Mouse (Mus musculus) lung, postnatal 25 days (tissue): ENCODE data around the gene Maco1.
"Not testable (repeated sequence)": the region's sequence is repeated elsewhere in the genome, so short reads cannot be mapped to it uniquely, and the experiment has no call there.

Experiments
- DNase-seq: peaks from one replicate; pipeline ENCODE4 v3.0.0; 2022; ENCODE audit warnings: low spot score

The Maco1 gene

DNA sequence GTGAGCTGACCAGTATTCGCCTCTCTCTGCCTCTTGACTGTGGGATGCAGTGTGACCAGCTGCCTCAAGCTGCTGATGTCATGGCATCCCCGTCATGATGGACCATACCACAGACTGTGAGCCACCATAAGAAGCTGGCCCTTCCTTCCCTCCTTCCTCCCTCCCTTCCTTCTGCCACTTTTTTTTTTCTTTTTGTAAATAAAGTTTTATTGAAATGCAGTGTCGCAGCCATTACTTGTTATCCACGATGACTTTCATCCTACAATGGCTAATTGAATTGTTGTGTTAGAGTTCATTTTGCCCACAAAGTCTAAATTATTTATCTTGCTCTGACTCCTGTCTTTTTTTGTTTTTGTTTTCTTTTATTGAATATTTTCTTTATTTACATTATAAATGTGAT, 5.3 kb upstream of the Maco1 start:
- DNase-seq: no peak

DNA sequence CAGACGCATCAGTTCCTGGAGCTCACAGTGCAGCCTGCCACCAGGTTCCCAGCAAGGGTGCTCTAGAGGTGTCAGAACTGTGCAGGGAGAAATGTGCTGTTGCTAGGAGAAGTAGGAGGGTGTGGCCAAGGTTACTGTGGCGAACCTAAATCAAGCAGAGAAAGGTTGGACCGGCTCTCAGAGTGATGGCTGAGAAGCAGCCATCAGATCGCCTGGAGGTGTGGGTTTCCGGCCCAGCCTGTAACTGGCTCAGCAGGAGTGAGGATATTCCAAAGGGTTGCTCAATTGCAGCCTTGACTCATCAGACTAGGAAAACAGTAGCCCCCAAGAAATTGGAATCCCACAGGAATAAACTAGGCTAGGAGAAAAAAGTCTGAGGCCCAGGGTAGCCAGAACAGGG, 3.4 kb upstream of the Maco1 start:
- no peak for DNase-seq

DNA sequence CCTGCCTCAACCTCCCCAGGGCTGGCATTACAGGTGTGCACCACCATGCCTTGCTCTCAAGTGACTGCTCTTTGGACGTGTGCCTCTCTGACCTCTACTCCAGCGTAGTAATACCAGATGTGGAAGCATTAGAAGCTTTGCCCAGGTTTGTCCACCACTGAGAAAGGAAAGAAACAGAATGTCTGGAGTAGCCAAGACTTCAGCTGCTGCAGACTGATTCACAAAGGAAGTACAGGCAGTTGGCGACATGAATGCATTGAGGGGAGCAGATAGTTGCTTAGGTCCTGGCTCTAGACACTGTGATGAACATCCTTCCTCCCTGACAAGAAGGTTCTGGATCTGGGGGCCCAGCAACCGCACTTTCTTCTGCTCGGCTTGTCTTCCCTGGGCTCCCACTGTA, 2.9 kb upstream of the Maco1 start:
- no peak for DNase-seq

DNA sequence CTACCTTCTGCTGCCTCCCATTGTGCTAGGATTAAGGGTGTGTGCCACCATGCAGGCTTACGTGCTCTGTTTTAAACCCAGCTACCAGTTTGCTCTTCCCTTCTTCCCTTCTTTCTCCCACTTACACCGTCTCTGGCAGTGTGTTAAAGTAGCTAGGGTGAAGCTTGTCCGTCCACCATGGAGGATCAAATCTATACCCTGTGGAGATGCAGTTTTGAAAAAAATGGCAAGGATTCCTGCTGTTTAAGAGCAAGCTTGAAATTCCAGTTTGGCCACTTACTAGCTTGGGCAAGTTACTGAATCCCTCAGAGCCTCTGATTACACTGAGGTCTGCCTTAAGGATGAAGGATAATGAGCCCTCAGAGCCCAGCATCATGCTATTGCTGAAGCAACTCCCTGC, 2.2 kb upstream of the Maco1 start:
- DNase-seq: peak; percentile 41

DNA sequence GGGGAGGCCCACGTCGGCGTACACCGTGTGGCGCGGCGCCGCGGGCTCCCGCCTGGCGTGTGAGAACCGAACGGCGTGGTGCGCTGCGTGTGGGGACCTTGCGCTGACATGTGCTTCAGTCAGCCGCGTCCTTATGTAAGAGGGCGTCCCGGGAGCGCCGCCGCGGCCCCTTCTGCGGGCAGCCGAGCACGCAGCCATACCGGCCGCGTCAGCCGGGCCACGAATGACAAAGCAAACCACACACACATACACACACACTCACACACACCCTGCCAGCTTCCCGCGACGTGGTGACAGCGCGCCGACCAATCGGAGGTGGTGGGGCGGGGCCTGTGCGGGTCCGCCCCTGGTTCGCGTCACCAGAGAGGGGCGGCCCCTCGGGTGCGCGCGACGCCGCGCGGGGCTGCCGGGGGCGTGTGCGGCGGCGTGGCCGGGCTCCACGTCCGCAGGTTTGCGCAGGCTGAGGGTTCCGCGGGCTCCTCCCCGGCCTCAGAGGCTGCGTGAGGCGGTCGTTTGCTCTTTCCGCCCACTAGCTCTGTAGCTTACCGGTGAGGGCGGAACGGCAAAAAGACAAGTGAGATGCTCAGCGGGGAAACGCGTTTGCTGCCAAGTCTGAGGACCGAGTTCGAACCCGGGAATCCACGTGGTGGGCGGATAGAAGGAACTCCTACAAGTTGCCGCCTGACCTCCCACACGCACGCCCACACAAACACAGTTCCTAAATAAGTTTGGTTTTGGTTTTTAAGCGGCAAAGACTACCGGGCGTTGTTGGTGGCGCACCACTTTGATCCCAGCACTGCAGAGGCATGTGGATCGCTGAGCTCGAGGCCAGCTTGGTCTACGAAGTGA, 716 bp upstream of the Maco1 start:
- peak; percentile 92 for DNase-seq

DNA sequence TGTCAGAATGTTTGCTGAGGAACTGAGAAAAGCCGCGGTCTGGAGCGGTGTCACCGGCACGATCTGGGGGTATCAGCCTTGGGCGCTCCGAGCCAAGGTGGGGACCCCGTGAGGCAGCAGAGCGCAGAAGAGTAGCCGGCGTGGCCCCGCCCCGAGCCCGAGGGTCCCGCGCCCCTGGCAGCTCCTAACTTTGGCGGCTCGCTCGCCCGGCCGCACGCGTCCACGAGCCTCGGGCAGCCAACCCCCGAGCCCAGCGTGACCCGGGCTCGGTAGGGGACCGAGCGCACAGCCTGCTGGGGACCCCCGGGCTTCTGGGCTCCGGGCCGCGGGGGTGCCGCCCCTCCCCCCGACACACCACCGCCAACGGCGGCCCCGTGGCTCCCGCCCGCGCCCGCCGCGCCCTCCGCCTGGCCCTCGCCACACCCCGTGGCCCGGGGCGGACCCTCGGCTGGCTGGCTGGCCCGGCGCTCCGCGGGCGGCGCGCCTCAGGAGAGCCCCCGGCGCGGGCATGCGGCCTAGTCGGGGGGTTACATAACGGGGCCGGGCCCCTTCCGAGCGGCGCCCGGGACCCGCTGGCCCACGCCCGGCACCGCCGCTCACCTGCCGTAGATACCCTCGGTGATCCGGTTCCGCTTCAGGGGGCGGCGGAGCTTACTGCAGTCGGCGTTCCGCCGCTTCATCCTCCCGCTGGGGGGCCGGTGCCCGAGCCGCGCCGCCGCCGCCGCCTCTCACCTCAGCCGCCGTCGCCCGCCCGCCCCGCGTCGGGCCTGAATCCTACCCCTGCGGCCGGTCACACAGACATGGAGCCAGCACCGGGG, 498 bp downstream of the Maco1 start:
- DNase-seq: peak; percentile 46

DNA sequence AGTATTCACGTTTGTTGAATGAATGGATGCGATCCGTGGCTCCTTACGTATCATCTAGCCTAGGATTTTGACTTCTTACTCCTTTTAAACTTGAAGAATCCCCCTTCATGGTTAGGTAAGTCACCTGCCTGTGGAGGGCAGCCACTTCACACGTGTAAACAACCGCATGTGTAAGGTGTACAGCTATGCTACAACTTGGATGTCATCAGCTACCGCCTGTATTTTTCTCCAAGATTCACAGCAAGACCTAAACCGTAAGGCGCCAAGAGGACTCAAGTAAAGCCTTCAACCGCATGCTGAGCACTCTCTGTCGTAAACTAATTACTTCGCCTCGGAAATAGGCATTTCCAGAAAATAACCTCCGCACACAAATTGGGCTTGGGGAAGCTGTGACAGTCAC, 1.3 kb downstream of the Maco1 start:
- peak; percentile 4 for DNase-seq

DNA sequence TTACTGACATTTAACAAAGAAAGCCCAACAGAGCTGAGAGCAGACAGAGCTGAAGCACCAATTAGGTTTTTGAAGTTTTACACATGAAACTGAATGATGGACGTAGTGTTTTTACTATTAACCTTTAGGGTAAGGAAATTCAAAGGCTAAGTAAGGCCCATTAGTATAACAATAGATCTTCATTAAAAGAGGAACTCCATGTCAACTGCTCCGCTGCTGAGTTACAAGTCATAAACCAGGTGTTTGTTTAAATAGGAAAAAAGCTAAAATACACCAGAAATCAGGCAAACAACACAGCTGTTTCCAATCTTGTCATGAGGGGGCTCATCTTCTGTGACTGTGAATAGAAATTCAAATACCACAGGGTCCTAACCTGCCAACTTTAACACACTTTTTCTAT, 1.9 kb downstream of the Maco1 start:
- no peak for DNase-seq

DNA sequence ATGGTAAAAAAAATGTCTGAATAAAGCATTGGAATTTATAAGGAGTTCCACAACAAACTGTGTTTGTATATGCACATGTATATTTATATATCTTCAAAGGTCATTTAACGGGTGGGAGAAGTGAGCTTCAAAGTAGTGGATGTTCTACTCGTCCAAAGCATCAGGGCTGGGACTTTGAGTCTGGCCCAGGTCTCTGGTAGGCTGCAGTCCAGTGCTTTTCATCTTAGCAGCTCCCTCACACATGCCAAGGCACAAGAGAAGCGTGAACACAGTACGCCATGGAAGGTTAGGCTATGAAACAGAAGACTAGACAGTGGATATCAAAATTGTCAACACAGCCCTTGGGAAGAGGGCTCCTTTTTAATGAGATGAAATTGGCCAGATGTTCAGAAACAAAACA, 2.6 kb downstream of the Maco1 start:
- no peak for DNase-seq

DNA sequence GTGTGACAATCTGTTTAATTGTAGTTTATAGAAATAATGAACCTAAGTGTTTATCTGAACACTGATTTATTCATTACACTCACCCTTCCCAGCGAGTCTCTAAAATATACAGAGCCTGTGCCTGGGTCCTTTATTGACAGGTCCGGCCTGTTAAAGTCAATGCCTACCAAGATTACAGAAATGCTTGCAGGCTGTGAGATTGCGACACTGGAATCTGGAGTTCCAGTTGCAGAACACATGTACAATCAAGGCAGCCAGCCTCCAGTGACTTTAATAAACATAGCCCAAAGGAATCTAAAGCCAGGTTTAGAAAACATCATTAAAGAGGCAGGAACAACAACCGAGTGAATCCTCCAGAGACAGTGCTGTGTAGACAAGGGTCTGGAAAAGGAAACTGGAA, 5.6 kb downstream of the Maco1 start:
- DNase-seq: peak; percentile 69

DNA sequence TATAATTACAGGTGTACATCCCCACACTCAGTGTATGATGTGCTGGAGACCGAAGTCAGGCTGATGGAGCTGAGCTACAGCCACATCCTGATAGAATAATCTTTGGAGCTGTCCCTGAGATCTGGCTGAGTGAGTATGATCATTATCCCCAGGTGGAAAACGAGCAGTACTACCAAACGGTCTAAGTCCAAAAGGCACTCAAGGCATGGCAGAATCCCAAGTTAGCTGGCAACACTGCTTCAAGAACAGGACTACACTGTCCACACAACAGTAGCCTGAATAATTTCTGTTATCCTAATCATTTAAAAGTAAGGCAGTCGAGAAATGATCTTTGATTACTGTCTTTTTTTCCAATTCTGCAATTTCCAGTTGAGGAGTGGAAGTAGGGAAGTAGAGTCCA, 9.6 kb downstream of the Maco1 start:
- no peak for DNase-seq

DNA sequence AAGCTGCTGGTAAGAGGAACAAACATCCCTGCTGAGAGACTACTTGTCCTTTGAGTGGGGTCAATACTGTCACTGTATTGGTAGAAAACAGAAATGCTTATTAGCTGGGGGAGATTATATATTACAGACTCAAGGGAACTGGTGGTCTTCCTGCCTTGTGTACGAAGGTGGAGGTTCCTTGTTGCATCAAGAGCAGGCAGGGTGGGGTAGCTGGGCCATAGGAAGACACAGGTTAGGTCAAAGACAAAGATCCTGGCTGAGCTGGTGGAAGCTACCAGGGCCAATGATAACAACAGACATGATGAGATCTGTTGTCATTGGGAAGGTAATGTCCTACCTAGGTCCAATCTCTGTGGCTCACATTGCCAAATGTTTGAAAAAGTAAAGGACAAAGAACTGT, 12.9 kb downstream of the Maco1 start:
- DNase-seq: no peak

DNA sequence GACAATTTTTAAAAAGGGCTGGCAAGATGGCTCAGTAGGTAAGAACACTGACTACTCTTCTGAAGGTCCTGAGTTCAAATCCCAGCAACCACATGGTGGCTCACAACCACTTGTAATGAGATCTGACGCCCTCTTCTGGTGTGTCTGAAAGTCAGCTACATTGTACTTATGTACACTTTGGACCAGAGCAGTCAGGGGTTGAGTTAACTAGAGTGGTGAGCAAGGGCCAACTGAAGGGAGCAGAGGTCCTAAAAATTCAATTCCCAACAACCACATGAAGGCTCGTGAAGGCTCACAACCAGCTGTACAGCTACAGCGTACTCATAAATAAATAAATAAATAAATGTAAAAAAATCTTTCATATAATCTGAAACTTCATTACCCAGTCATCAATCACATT, 14.4 kb downstream of the Maco1 start:
- not testable (repeated sequence) for DNase-seq

DNA sequence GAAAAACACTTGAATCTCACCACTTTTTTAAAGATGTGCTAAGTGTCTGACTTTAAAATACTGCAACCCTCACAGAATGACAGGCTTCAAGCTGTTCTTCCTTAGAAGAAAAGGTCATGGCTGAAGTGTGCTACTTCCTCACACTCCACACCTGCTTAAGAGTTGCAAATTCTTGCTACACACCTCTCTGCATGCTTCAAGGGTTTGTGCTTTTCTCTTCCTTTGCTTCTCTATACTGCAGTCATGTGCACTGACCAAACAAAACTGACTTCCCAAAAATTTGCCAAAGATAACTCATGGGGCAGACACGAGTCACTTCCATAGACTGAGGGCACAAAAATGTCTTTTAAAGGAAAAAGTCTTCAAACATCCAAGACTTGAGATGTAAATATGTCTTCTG, 14.9 kb downstream of the Maco1 start:
- DNase-seq: peak; percentile 49

DNA sequence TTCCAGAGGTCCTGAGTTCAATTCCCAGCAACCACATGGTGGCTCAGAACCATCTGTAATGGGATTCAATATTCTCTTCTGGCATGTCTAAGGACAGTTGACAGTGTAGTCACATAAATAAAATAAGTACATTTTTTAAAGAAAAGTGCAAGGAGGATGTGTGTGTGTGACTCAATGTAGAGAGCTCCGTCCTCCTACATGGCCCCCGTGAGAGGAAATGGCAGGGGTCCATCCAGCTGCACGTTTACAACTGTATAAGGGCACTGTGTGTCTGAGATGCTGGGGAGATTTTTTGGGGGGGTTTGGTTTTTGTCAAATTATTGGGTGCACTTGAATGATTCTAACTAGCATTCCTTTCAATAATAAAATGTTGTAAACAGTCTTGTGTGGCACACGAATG, 17.7 kb downstream of the Maco1 start:
- no peak for DNase-seq

DNA sequence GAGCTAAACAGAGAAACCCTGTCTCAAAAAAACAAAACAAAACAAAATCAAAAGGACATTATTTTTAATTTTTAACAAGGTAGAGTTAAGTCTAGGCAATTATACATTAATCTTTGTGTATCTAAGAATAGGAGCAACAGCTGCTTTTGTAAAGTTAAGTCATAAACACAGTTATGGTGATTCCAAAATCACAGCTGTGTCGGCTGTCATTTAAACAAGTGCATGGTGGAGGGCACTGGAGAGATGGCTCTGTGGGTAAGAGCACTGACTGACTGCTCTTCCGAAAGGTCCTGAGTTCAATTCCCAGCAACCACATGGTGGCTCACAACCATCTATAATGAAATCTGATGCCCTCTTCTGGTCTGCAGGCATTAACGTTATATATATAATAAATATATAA, 21.2 kb downstream of the Maco1 start:
- no peak for DNase-seq

DNA sequence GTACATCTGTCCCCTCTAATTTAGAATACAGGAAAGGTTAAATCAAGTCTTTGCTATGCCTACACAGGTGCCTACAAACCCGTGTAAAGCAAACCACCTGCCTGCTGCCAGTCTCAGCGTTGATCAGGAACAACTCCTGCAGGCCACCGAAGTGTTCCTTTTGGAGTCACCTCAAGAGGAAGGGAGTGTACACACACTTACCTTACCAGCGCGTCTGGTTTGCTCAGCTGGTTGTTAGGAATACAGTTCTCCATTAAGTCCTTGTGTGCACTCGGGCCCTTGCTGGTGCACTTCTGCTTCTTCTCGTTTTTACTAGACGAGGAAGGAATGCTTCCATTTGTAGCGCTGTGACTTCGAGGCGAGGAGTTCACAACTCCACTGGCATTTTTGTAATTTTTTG, 25.3 kb downstream of the Maco1 start:
- DNase-seq: peak; percentile 76

DNA sequence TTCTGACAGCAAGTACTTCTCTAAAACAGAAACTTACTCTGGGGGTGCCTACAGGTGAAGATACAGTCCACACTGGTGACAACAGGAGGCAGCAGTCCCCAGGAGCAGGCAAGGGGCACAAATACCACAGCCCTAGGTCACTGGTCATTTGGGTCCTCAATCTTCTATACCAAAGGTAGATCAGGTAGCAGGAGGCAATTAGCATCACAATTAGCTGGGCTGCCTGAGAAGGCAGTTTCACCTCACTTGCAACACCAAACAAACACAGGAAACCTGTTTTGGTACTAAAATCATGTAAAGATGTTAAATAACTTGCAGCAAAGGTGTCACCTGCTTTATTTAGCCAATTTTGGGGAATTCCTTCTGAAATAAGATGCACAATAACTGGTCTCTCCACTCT, 26.8 kb downstream of the Maco1 start:
- no peak for DNase-seq

DNA sequence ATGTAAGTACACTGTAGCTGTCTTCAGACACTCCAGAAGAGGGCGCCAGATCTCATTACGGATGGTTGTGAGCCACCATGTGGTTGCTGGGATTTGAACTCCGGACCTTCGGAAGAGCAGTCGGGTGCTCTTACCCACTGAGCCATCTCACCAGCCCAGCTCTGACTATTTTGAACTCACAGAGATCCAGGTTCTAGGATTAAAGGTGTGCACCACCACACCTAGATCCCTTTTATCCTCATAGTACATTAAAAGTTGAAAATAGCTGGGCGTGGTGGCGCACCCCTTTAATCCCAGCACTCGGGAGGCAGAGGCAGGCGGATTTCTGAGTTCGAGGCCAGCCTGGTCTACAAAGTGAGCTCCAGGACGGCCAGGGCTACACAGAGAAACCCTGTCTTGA, 27.3 kb downstream of the Maco1 start:
- DNase-seq: not testable (repeated sequence)

DNA sequence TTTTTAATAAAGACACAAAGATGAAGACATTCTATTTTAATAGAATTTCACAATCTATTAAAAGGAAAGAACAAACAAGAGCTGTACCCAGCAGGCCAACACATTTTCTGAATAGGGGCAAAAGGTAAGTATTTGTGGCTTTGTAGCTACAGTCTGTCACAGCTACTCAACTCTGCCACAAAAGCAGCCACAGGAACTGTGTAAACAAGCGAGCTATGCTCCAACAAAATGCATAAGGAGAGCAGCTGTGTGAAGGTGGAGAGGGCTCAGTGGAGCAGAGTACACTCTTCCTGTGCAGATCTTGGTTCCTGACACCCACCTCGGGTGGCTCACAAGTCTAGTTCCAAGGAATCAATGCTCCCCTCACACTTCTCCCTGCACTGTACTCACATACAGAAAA, 29.6 kb downstream of the Maco1 start:
- DNase-seq: peak; percentile 31

DNA sequence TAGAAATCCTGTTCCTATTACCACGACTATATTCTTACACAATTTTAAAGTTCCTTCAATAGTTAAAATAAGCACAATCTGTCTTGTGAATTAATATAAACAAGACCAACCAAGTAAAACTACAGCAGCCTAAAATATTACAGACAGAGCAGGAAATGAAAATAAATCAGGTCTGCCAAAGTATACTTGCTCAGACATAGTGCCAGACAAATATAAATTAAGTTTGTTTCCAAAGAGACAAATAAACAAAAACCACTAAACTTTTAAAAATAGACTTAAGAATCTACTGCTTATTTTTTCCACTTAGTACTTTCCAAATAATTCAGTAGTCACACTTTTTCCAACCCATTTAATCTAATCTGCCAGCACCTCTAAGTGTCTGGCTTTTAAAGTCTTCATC, 32.1 kb downstream of the Maco1 start:
- DNase-seq: no peak

DNA sequence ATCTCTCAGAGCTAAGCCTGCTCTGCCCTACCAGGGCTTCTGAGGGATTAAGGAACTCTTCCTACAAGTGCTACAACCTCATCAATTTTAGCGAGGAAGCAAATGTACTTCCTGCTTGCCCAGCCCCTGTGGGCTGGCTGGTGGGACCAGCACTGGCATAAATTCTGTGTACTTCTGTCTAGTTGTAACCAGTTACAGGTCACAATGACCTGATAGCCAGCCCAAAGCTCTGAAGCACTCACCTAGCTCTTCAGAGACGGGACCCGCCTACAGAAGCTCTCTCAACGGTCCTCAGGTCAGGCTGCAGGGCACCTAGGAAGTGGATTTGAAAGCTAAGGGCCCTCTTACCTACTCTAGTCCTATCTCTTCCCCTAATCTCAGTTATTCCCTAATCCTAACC, 35.4 kb downstream of the Maco1 start:
- no peak for DNase-seq

DNA sequence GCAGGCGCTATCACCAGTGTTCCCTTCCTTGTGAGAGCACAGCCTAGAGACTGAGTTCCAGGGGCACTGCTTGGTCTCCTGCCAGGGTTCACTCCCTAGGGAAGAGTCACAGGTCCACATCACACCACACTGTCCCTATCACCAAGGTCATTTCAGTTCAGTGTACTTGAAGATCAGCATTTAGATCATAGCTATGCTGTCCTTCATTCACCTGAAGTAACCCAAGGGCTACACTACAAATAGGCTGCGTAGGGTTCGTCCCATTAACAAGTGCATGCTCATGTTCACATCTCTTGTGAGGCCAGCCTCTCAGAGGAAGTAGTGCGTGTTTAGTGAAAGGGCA, 38.9 kb downstream of the Maco1 start:
- DNase-seq: no peak
